ENCODE assay signal across 7 mouse cellular contexts in the genomic region with DNA sequence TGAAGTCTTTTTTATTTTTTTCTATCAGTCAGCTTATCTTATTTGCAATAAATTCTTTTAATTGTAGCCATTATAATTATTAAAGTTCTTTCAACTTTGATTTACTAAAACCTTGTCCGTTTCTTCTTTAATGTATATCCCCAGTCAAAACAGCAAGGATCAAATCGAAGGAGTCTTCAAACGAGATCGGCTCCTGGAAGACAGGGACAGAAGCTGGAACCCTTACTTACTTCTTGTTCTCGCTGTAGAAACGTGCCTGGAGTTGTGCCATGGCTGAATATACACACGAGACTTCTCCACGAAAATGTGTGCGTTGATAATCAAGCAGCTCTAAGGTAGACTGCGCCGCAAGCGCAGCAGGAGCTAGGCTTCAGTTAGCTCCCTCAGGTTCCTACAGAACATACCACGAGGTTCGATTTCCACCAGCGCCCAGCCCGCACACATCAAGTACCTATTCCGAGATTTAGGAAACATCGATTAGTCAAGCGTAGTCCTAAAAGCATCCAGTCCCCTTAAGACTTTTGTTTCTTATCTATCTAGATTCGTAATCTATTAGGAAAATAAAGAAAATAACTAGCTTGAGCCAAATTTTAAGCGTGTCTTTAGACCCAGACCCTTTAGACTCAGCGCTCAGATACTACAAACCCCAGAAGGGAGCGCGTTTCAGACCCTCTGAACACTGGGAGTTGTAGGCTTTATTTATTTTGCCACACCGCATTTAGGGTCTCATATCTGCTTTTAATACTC. TPM values are rescaled to one million over a fixed set of nuclear protein-coding genes. Genes with fewer than 3 reads are reported as not detected.
DNase-seq lines count a peak whose midpoint lies in the region; ATAC-seq and TF ChIP-seq lines count a peak whose summit lies in the region.

No protein-coding gene starts in this region.

- no peaks in the 10 kb centered on the region for H3K36me3 ChIP-seq in midbrain, embryonic 11.5 days (ENCODE audit: control insufficient read depth, insufficient read depth, low read length)
- peaks cover 7% of the 10 kb centered on the region for H3K36me3 ChIP-seq in small intestine, adult 2 months (ENCODE audit: control insufficient read depth, insufficient read depth, low read length)

- no peaks in the 10 kb centered on the region for H3K9me3 ChIP-seq in midbrain, embryonic 11.5 days (ENCODE audit: control insufficient read depth, low read length)

- no peaks in the 10 kb centered on the region for H3K27me3 ChIP-seq in midbrain, embryonic 11.5 days (ENCODE audit: control insufficient read depth, insufficient read depth, low read length)
- no peaks in the 10 kb centered on the region for H3K27me3 ChIP-seq in small intestine, adult 2 months (ENCODE audit: control insufficient read depth, insufficient read depth, low read length)

- peaks cover 9% of the 10 kb centered on the region for H3K4me1 ChIP-seq in midbrain, embryonic 11.5 days (ENCODE audit: control insufficient read depth, insufficient read depth, low read length)
- H3K4me1 ChIP-seq in small intestine, adult 2 months (ENCODE audit: control insufficient read depth, insufficient read depth, insufficient read length, low read length): no peaks in the 10 kb centered on the region

- H3K9ac ChIP-seq in midbrain, embryonic 11.5 days (ENCODE audit: low read length): peak overlapping the region; percentile 95

- H3K4me2 ChIP-seq in midbrain, embryonic 11.5 days: peak overlapping the region; percentile 77

- intact Hi-C loops in left cerebral cortex, postnatal 4 days (cut with DNase I): no loop called here

- H3K4me3 ChIP-seq in midbrain, embryonic 11.5 days (ENCODE audit: low read depth, low read length): peak overlapping the region; percentile 88
- H3K4me3 ChIP-seq in small intestine, adult 2 months (ENCODE audit: low read depth, low read length): peak overlapping the region; percentile 78

- peak; percentile 86 for ATAC-seq in midbrain, embryonic 11.5 days (ENCODE audit: low FRiP score)

- TF ChIP-seq POLR2A in small intestine, adult 2 months (IDR thresholded peaks at IDR 0.05; ENCODE audit: low read depth, low read length): no peak

- WGBS in midbrain, embryonic 11.5 days: under 1% methylated on average over 25 of the region's 25 CpGs
- under 1% methylated on average over 25 of the region's 25 CpGs for WGBS in small intestine, adult 2 months

- peak overlapping the region; percentile 95 for H3K27ac ChIP-seq in midbrain, embryonic 11.5 days (ENCODE audit: low read depth, low read length)
- H3K27ac ChIP-seq in small intestine, adult 2 months (ENCODE audit: insufficient read depth, low read depth, low read length): peak overlapping the region; percentile 60

- no peak for TF ChIP-seq CTCF in small intestine, adult 2 months (IDR thresholded peaks at IDR 0.05; ENCODE audit: extremely low read depth, insufficient read length, insufficient replicate concordance, low read depth, low read length)

- peak; percentile 74 for DNase-seq in adrenal gland, adult 2 months
- peak; percentile 90 for DNase-seq in embryo, embryonic 10.5 days (ENCODE audit: low spot score)
- peak; percentile 48 for DNase-seq in gastrocnemius, postnatal 25 days
- DNase-seq in kidney, adult 11 months: peak; percentile 68
- peak; percentile 61 for DNase-seq in left cerebral cortex, postnatal 4 days
- DNase-seq in midbrain, embryonic 11.5 days (ENCODE audit: low spot score, missing footprints): peak; percentile 98

RNA-seq across cellular contexts. Expression of a gene that starts 0.6 kb away (rescaled TPM):
- 10 to 100 TPM; 10.5 to 11.7 TPM for total RNA-seq in adrenal gland, adult 2 months (2021)
- 0.81 and 1.3 TPM in 2 replicates for polyA plus RNA-seq in adrenal gland, adult 2 months (2012; rRNA removed)
- total RNA-seq in gastrocnemius, postnatal 25 days (2021): 1 to 10 TPM; 4.5 to 5.9 TPM
- 10 to 100 TPM; 23.7 to 24.0 TPM for total RNA-seq in left cerebral cortex, postnatal 4 days (2021)
- polyA plus RNA-seq in midbrain, embryonic 11.5 days (2014; fragmentation: Nextera tagmentation; extraction: Ambion mirVana): 6.7 and 6.8 TPM in 2 replicates
- 0.42 and 0.77 TPM in 2 replicates for polyA plus RNA-seq in small intestine, adult 2 months (2012; rRNA removed)

RNA-seq across cellular contexts. Expression of a gene that starts 1.0 kb away (rescaled TPM):
- 10 to 100 TPM; 15.8 to 17.8 TPM for total RNA-seq in adrenal gland, adult 2 months (2021)
- polyA plus RNA-seq in adrenal gland, adult 2 months (2012; rRNA removed): 1.8 TPM in 2 replicates
- 10 to 100 TPM; 12.4 to 13.7 TPM for total RNA-seq in gastrocnemius, postnatal 25 days (2021)
- 10 to 100 TPM; 32.0 to 35.7 TPM for total RNA-seq in left cerebral cortex, postnatal 4 days (2021)
- polyA plus RNA-seq in midbrain, embryonic 11.5 days (2014; fragmentation: Nextera tagmentation; extraction: Ambion mirVana): 49.1 and 58.7 TPM in 2 replicates
- polyA plus RNA-seq in small intestine, adult 2 months (2012; rRNA removed): 0.49 and 0.69 TPM in 2 replicates

RNA-seq across cellular contexts. Expression of a gene that starts 54.5 kb away (rescaled TPM):
- total RNA-seq in adrenal gland, adult 2 months (2021): 1 to 10 TPM; 1.6 to 2.3 TPM
- polyA plus RNA-seq in adrenal gland, adult 2 months (2012; rRNA removed): 0.03 and 0.15 TPM in 2 replicates
- under 1 TPM; 0.23 to 0.38 TPM for total RNA-seq in gastrocnemius, postnatal 25 days (2021)
- total RNA-seq in left cerebral cortex, postnatal 4 days (2021): 10 to 100 TPM; 49.5 to 54.3 TPM
- 3.6 and 3.7 TPM in 2 replicates for polyA plus RNA-seq in midbrain, embryonic 11.5 days (2014; fragmentation: Nextera tagmentation; extraction: Ambion mirVana)
- polyA plus RNA-seq in small intestine, adult 2 months (2012; rRNA removed): 0.03 TPM in 2 replicates

Comparison
In these comparisons a context has a peak if more than half of its experiments do, and no peak if none do; other contexts are left out.
1. Peak in every context shown above with its lines: DNase-seq, ATAC-seq, H3K4me3 ChIP-seq and H3K27ac ChIP-seq.
2. DNase-seq: peak in every context shown above with its lines; median percentile 98 in midbrain, embryonic 11.5 days; 90 in embryo, embryonic 10.5 days; 74 in adrenal gland, adult 2 months; 68 in kidney, adult 11 months; 61 in left cerebral cortex, postnatal 4 days; 48 in gastrocnemius, postnatal 25 days.
3. RNA of a gene that starts 54.5 kb away (total RNA-seq): 49.5 to 54.3 TPM in left cerebral cortex, postnatal 4 days; 1.6 to 2.3 TPM in adrenal gland, adult 2 months and 0.23 to 0.38 TPM in gastrocnemius, postnatal 25 days; every median in the first group is over 10 times any median in the second.